Mouse (Mus musculus) WW6 (cell line): ENCODE data around the gene Krt14.
"Not testable (repeated sequence)": the region's sequence is repeated elsewhere in the genome, so short reads cannot be mapped to it uniquely, and the experiment has no call there.

Source experiments
- DNase-seq: peaks from one replicate; pipeline ENCODE4 v3.0.0-alpha.2; 2013; ENCODE audit warnings: low read depth, low spot score

Krt14 gene

GRCm38 (mm10) chr11:100207498-100207897 is at the start of gene Krt14:
Gene Krt14, minus strand, starts transcription at chr11:100207548.
- DNase-seq = no peak

- DNase-seq = no peak
These were observed 48.2 kb upstream of the Krt14 start for GRCm38 (mm10) chr11:100255514-100255913.

GRCm38 (mm10) chr11:100254360-100255090 is 47.2 kb upstream of the Krt14 start:
- DNase-seq = no peak

- no peak for DNase-seq
These were observed 41.6 kb upstream of the Krt14 start, which contains the start of gene Krt16 for GRCm38 (mm10) chr11:100248852-100249465. Gene Krt16, minus strand, starts transcription at chr11:100248902.

- DNase-seq = not testable (repeated sequence)
These were observed 39.1 kb upstream of the Krt14 start for GRCm38 (mm10) chr11:100246471-100246870.

- not testable (repeated sequence) for DNase-seq
These were observed 32.9 kb upstream of the Krt14 start for GRCm38 (mm10) chr11:100240272-100240671.

- no peak for DNase-seq
These were observed 14.4 kb upstream of the Krt14 start for GRCm38 (mm10) chr11:100221741-100222140.

- DNase-seq = no peak
These were observed 12.0 kb upstream of the Krt14 start for GRCm38 (mm10) chr11:100219304-100219703.

- DNase-seq = no peak
These were observed 1.2 kb upstream of the Krt14 start for GRCm38 (mm10) chr11:100208542-100208941.

GRCm38 (mm10) chr11:100203448-100203847 is 3.9 kb downstream of the Krt14 start:
- peak; percentile 56 for DNase-seq

- no peak for DNase-seq
These were observed 4.4 kb downstream of the Krt14 start for GRCm38 (mm10) chr11:100202906-100203305.

GRCm38 (mm10) chr11:100200104-100200820 is 7.1 kb downstream of the Krt14 start:
- DNase-seq = peak; percentile 63

- peak; percentile 46 for DNase-seq
These were observed 8.7 kb downstream of the Krt14 start for GRCm38 (mm10) chr11:100198666-100199065.

GRCm38 (mm10) chr11:100192992-100193391 is 14.4 kb downstream of the Krt14 start, which contains the start of gene Krt9:
Gene Krt9, minus strand, starts transcription at chr11:100193246.
- DNase-seq = no peak

GRCm38 (mm10) chr11:100191820-100192219 is 15.5 kb downstream of the Krt14 start:
- DNase-seq = no peak

GRCm38 (mm10) chr11:100186736-100187135 is 20.6 kb downstream of the Krt14 start:
- DNase-seq = no peak

- DNase-seq = no peak
These were observed 25.6 kb downstream of the Krt14 start for GRCm38 (mm10) chr11:100181725-100182124.

GRCm38 (mm10) chr11:100179260-100179659 is 28.1 kb downstream of the Krt14 start:
- no peak for DNase-seq

GRCm38 (mm10) chr11:100178307-100178706 is 29.0 kb downstream of the Krt14 start:
- no peak for DNase-seq

GRCm38 (mm10) chr11:100176791-100177190 is 30.6 kb downstream of the Krt14 start:
- no peak for DNase-seq

GRCm38 (mm10) chr11:100168765-100169762 is 38.3 kb downstream of the Krt14 start:
- peak; percentile 59 for DNase-seq
